Mouse (Mus musculus) cerebellum, adult 18-20 months (tissue): ENCODE results near the gene Ctdsp1.

ENCODE experiments used
- DNase-seq, 2 experiments: peaks; one replicate each; pipeline ENCODE4 v3.0.0; 2021

Ctdsp1 gene

GRCm38 (mm10) chr1:74379058-74379504 is 12.2 kb upstream of the Ctdsp1 start:
- no peak for DNase-seq

- DNase-seq = no peak
These were observed 10.8 kb upstream of the Ctdsp1 start for GRCm38 (mm10) chr1:74380484-74380883.

GRCm38 (mm10) chr1:74381588-74382021 is 9.7 kb upstream of the Ctdsp1 start:
- no peak for DNase-seq

- no peak for DNase-seq
These were observed 7.9 kb upstream of the Ctdsp1 start for GRCm38 (mm10) chr1:74383385-74383784.

- no peak for DNase-seq
These were observed 6.8 kb upstream of the Ctdsp1 start for GRCm38 (mm10) chr1:74384525-74384924.

GRCm38 (mm10) chr1:74385064-74385463 is 6.2 kb upstream of the Ctdsp1 start:
- DNase-seq = no peak

- no peak for DNase-seq
These were observed 5.8 kb upstream of the Ctdsp1 start for GRCm38 (mm10) chr1:74385531-74385930.

- DNase-seq = no peak
These were observed 5.0 kb upstream of the Ctdsp1 start for GRCm38 (mm10) chr1:74386363-74386713.

- peak; percentile 91 to 94 for DNase-seq
These were observed 4.5 kb upstream of the Ctdsp1 start for GRCm38 (mm10) chr1:74386714-74387385.

- DNase-seq = peak in 1 of 2 experiments; percentile 28
These were observed 3.8 kb upstream of the Ctdsp1 start for GRCm38 (mm10) chr1:74387386-74387988.

- peak in 1 of 2 experiments; percentile 10 for DNase-seq
These were observed 2.9 kb upstream of the Ctdsp1 start for GRCm38 (mm10) chr1:74388398-74388920.

- no peak for DNase-seq
These were observed 1.4 kb upstream of the Ctdsp1 start for GRCm38 (mm10) chr1:74389831-74390286.

GRCm38 (mm10) chr1:74390287-74390906 is 912 bp upstream of the Ctdsp1 start:
- peak; percentile 58 to 69 for DNase-seq

- DNase-seq = peak; percentile 50 to 72
These were observed 634 bp downstream of the Ctdsp1 start for GRCm38 (mm10) chr1:74391844-74392441.

GRCm38 (mm10) chr1:74392446-74392994 is 1.2 kb downstream of the Ctdsp1 start:
- peak in 1 of 2 experiments; percentile 28 for DNase-seq

GRCm38 (mm10) chr1:74393010-74393409 is 1.7 kb downstream of the Ctdsp1 start:
- DNase-seq = peak in 1 of 2 experiments; percentile 34

- peak in 1 of 2 experiments; percentile 11 for DNase-seq
These were observed 2.4 kb downstream of the Ctdsp1 start for GRCm38 (mm10) chr1:74393697-74394096.

GRCm38 (mm10) chr1:74394311-74394710 is 3.0 kb downstream of the Ctdsp1 start:
- DNase-seq = no peak

- no peak for DNase-seq
These were observed 3.5 kb downstream of the Ctdsp1 start for GRCm38 (mm10) chr1:74394858-74395257.

GRCm38 (mm10) chr1:74395290-74395689 is 4.0 kb downstream of the Ctdsp1 start:
- DNase-seq = peak in 1 of 2 experiments; percentile 11

- DNase-seq = peak in 1 of 2 experiments; percentile 21
These were observed 5.3 kb downstream of the Ctdsp1 start for GRCm38 (mm10) chr1:74396456-74397222.
